Mouse (Mus musculus): ENCODE measurements around the gene AI661453.
A peak's percentile ranks its signal among the peaks of the same experiment; 100 is the strongest.
"Not testable (repeated sequence)": the region's sequence is repeated elsewhere in the genome, so short reads cannot be mapped to it uniquely, and the experiment has no call there.

AI661453 gene

GRCm38 (mm10) chr17:47502707-47503045 is 66.3 kb downstream of the AI661453 start:
- DNase-seq (ENCODE audit: low spot score): not testable (repeated sequence)

DNA sequence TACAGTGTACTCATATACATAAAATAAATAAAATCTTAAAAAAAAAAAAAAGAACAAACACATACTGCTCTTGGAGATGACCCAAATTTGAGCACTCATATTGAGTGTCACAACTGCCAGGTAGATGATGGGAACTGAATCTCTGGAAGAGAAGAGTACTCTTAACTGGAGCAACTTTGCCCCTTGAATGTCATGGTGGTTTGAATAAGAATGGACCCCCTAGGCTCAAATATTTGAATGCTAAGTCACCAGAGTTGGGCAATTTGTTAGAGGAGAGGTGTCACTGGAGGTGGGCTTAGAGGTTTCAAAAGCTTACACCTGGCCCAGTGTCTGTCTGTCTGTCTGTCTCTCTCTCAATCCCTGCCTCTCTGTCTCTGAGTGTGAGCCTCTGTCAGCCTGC is 67.3 kb downstream of the AI661453 start:
- DNase-seq (ENCODE audit: low spot score): no peak

DNA sequence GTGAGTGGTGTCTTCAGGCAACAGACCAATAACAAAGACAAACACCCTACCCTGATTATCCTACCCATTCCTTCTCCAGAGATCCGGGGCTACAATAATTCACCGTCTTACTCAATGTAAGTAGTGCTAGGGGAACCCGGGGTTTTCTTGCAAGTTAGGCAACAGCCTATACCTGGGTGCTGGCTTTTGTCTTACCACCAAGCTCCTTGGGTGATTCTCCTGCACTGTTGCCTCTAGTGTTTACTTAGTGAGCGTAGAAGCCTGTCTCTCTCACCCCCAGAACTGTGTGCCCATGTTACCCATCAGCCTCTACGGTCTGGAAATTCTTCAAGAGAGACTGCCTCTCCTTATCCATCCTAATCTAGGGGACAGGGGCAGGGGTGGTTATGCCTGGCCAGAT is 67.8 kb downstream of the AI661453 start:
- no peak for DNase-seq (ENCODE audit: low spot score)

GRCm38 (mm10) chr17:47504941-47505346 is 68.5 kb downstream of the AI661453 start, which contains the start of gene Ccnd3:
Gene Ccnd3 (plus strand): TSS chr17:47505051.
- DNase-seq (ENCODE audit: low spot score): peak; percentile 74

DNA sequence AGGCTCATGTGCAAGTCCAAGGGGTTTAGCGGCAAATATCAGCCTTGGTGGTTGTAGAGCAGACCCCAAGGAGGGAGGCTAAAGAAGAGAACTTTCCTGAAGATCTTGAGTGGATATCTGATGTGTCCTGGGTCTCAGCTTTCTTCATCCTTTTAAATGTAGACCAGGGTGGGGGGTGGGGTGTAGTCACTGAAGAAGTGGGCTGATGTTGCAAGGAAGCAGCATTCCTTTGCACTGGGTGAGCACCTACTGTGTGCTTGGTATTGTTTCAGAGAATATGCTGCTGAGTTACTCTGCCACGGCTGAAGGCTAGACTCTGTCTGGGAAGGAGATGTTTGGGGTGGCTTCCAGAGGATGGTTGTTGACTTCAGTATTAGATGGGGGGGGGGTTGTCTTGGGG is 69.2 kb downstream of the AI661453 start:
- no peak for DNase-seq (ENCODE audit: low spot score)

GRCm38 (mm10) chr17:47506042-47506441 is 69.6 kb downstream of the AI661453 start:
- DNase-seq (ENCODE audit: low spot score): no peak

DNA sequence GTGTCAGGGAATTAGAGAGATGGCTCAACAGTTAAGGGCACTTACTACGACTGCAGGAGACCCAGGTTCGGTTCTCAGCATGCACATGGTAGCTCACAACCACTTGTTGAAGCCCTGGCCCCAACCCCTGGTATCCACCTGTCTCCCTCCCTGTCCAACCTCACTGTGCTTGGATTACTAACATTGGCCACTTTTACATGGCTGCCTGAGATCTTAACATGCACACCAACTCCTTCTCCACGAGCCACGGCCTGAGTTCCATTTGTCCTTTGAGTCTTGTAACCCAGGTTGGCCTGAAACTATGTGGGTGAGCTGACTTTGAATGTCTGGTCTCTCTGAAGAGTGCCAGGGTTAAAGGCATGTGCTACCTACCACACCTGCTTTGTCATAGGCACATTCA is 70.3 kb downstream of the AI661453 start:
- no peak for DNase-seq (ENCODE audit: low spot score)

GRCm38 (mm10) chr17:47507523-47507922 is 71.1 kb downstream of the AI661453 start:
- no peak for DNase-seq (ENCODE audit: low spot score)

DNA sequence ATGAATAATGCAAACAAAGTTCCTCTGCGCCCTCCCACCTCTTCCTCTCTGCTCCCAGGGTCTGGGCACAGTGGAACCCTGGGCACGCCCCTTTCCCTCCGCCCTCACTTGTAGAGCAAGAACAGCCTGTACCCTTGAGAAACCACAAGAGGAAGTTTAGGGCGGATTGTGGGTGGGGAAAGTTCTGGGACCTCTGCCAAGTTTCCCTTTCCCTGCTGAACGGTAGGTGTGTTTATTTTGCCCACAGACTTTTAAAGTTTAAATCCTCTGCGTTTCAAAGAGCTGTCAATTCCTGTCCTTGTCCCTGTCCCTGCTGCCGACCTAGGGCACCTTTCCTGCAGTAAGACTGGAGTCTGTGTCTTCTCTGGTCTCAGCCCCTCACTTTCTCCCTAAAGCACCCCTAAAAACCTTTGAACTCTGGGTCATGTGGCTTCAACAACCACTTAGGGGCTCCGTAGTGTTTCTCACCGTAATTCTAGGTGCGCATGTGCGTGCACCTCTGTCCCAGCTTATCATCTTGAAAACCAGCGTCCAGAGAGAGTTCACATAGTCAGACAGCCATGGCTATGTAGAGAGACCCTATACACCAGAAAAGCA is 71.7 kb downstream of the AI661453 start:
- peak; percentile 94 for DNase-seq (ENCODE audit: low spot score)

GRCm38 (mm10) chr17:47509031-47509705 is 72.8 kb downstream of the AI661453 start:
- no peak for DNase-seq (ENCODE audit: low spot score)

GRCm38 (mm10) chr17:47511111-47512020 is 75.0 kb downstream of the AI661453 start:
- peak; percentile 98 for DNase-seq (ENCODE audit: low spot score)

DNA sequence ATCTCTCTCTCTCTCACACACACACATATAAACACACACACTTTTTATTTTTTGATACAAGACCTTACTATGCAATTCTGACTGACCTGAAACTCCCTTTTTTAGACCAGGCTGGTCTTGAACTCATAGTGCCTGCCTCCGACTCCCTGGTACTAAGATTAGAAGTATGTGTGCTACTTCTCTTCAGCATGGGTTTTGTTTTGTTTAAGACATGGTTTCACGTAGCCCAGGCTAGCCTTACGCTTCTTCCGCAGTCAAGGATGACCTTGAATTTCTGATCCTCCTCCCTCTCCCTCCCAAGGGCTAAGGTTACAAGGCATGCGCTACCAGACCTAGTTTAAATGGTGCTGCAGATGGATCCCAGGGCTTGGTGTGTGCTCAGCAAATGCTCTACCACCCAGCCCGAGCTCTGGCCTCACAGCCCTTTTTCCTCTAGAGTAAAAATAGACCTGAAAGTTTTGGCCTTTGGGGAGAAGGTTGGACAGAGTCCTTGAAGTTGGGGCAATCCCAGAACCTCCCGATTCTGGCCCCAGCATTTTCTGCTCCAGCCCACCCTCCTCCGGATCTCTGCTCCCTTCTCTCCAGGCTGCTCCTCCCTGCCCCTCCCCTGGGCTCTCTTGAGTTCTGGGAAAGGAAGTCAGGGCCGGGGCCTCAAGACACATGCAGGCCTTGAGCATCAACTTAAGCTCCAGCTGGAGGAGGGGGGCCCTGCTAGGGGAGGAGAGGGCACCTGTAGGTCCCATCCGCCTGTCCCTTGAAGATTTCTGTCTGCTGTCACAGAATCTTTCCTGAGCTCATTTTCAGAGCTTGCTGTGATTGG is 76.8 kb downstream of the AI661453 start:
- peak; percentile 69 for DNase-seq (ENCODE audit: low spot score)

GRCm38 (mm10) chr17:47515180-47515844 is 78.9 kb downstream of the AI661453 start:
- no peak for DNase-seq (ENCODE audit: low spot score)

GRCm38 (mm10) chr17:47516232-47516631 is 79.8 kb downstream of the AI661453 start:
- DNase-seq (ENCODE audit: low spot score): no peak

DNA sequence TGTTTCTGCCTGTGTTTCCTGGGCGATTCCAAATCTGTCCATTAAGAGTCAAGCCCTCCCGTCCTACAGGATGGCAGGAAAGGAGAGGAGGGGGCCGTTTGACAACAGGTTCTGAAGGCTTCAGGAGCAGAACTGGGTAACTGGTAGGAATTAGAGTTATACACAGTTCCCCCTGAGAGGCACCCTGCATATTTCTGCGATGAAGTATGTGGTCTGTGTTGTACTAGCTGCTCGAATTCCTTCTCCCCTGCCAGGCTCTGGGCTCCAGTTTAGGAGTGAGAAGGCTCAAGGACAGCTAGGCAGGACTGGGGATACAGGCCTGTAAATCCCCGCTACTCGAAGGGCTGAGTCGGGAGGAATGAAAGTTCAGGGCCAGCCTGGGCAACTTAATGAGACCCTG is 81.8 kb downstream of the AI661453 start:
- no peak for DNase-seq (ENCODE audit: low spot score)

Data from testis, postnatal 10 days (tissue).